Mouse (Mus musculus) midbrain, postnatal 0 days (tissue): ENCODE data around the gene Cep131. TPM values are rescaled to one million over a fixed set of nuclear protein-coding genes. Genes with fewer than 3 reads are reported as not detected.
A peak's percentile ranks its signal among the peaks of the same experiment; 100 is the strongest.

Experiments used
- ATAC-seq: fragments of 200-750 bp; cut with Nextera tagmentation; 2 replicates; pipeline ENCODE4 v1.8.0; 2017; ENCODE audit warnings: moderate number of reproducible peaks, mild to moderate bottlenecking, moderate TSS enrichment, moderate library complexity; ENCODE audit not compliant: low FRiP score
- DNase-seq: peaks from one replicate; pipeline ENCODE4 v3.0.0-alpha.2; 2015; ENCODE audit warnings: low spot score
- H3K27ac ChIP-seq: fragments of 300-500 bp; sonication (generic); 2 replicates; pipeline ENCODE4 v1.5.1; 2014; ENCODE audit warnings: low read depth, mild to moderate bottlenecking, low read length, mixed read lengths
- H3K27me3 ChIP-seq: fragments of 300-500 bp; sonication (generic); 2 replicates; pipeline ENCODE4 v1.6.1; 2014; ENCODE audit warnings: low read length, control low read depth, mixed read lengths; ENCODE audit not compliant: insufficient read depth
- H3K36me3 ChIP-seq: fragments of 300-500 bp; sonication (generic); 2 replicates; pipeline ENCODE4 v1.6.1; 2014; ENCODE audit warnings: low read length, control low read depth, mixed read lengths; ENCODE audit not compliant: insufficient read depth
- H3K4me1 ChIP-seq: fragments of 300-500 bp; sonication (generic); 2 replicates; pipeline ENCODE4 v1.6.1; 2014; ENCODE audit warnings: mild to moderate bottlenecking, control low read depth, antibody characterized with exemption, low read length, mixed read lengths; ENCODE audit not compliant: insufficient read depth
- H3K4me2 ChIP-seq: fragments of 300-500 bp; sonication (generic); 2 replicates; pipeline ENCODE4 v1.6.1; 2014; ENCODE audit warnings: low read depth, mild to moderate bottlenecking, low read length, mixed read lengths; ENCODE audit not compliant: poor library complexity, severe bottlenecking
- H3K4me3 ChIP-seq: fragments of 300-500 bp; sonication (generic); 2 replicates; pipeline ENCODE4 v1.5.1; 2014; ENCODE audit warnings: low read depth, mild to moderate bottlenecking, low read length, moderate library complexity
- H3K9ac ChIP-seq: fragments of 300-500 bp; sonication (generic); replicated peaks from 2 replicates; pipeline ENCODE4 v1.6.1; 2014; ENCODE audit warnings: mild to moderate bottlenecking, low read length, moderate library complexity, mixed read lengths; ENCODE audit not compliant: poor library complexity, severe bottlenecking
- H3K9me3 ChIP-seq: fragments of 300-500 bp; sonication (generic); 2 replicates; pipeline ENCODE4 v1.6.1; 2016; ENCODE audit warnings: low read length, control low read depth
- CTCF ChIP-seq: IDR thresholded peaks from 2 replicates; pipeline ENCODE4 v1.5.1; 2016; ENCODE audit warnings: antibody characterized with exemption, mild to moderate bottlenecking
- WGBS: fragments of 180-500 bp; shearing (Covaris S2); extraction: QIAGEN DNeasy Blood & Tissue Kit; methylation state at CpG from one replicate; pipeline ENCODE4 v1.1.7; 2014; 5-methylcytosine and 5-hydroxymethylcytosine counted together
- polyA plus RNA-seq: library from polyadenylated mRNA; unstranded; fragments of >200 nt; fragmentation: Nextera tagmentation; extraction: Ambion mirVana; gene quantifications from 2 replicates; pipeline ENCODE4 v1.2.1, GENCODE M21; 2015
- total RNA-seq: library from RNA; depleted of rRNA; stranded (reverse); fragments of >200 nt; gene quantifications from 2 replicates; pipeline ENCODE4 v1.2.3, GENCODE M21; 2014

The Cep131 gene
- total and polyA plus RNA-seq, 2 experiments from 2014 or later: 19.0 to 27.7 TPM

DNA sequence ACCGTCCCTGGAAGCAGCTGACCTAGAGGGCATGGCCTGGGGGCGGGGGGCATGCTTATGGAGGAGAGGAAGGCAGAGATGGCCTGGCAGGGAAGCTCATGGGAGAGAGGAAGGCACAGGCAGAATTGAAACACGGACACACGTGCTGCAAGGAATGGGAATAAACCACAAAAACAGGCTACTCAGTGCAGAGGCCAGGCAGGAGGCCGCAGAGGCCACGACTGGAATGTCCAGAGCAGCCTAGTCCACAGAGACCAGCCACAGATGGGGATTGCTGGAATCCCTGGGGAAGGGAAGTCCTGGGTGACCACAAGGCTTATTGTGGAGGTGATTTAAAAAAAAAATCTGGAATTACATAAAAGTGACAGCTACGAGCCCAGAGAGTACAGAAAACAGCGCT lies 37.6 kb downstream of the Cep131 start:
- TF ChIP-seq CTCF: no peak
- H3K27me3 ChIP-seq: no peaks in the 10 kb centered on the region
- ATAC-seq: no peak
- H3K9me3 ChIP-seq: no peaks in the 10 kb centered on the region
- H3K36me3 ChIP-seq: no peaks in the 10 kb centered on the region
- no peak overlapping the region for H3K9ac ChIP-seq
- H3K27ac ChIP-seq: no peak overlapping the region
- WGBS: 83% methylated on average over 8 of the region's 8 CpGs
- H3K4me3 ChIP-seq: no peak overlapping the region
- peaks cover 38% of the 10 kb centered on the region for H3K4me1 ChIP-seq
- DNase-seq: no peak
- H3K4me2 ChIP-seq: peak overlapping the region; percentile 94; the same call in 1 of the 2 replicates

GRCm38 (mm10) chr11:120048252-120048556 lies 38.4 kb downstream of the Cep131 start:
- H3K4me2 ChIP-seq: peak overlapping the region; percentile 94
- H3K9me3 ChIP-seq: no peaks in the 10 kb centered on the region
- H3K4me3 ChIP-seq: peak overlapping the region; percentile 76
- ATAC-seq (peak; percentile 35; the same call in 1 of the 2 replicates), DNase-seq (peak; percentile 82)
- no peaks in the 10 kb centered on the region for H3K27me3 ChIP-seq
- peak overlapping the region; percentile 92 for H3K27ac ChIP-seq
- peak overlapping the region; percentile 93 for H3K9ac ChIP-seq
- H3K36me3 ChIP-seq: no peaks in the 10 kb centered on the region
- 5% methylated on average over 23 of the region's 23 CpGs for WGBS
- peaks cover 38% of the 10 kb centered on the region for H3K4me1 ChIP-seq
- peak; percentile 71 for TF ChIP-seq CTCF

DNA sequence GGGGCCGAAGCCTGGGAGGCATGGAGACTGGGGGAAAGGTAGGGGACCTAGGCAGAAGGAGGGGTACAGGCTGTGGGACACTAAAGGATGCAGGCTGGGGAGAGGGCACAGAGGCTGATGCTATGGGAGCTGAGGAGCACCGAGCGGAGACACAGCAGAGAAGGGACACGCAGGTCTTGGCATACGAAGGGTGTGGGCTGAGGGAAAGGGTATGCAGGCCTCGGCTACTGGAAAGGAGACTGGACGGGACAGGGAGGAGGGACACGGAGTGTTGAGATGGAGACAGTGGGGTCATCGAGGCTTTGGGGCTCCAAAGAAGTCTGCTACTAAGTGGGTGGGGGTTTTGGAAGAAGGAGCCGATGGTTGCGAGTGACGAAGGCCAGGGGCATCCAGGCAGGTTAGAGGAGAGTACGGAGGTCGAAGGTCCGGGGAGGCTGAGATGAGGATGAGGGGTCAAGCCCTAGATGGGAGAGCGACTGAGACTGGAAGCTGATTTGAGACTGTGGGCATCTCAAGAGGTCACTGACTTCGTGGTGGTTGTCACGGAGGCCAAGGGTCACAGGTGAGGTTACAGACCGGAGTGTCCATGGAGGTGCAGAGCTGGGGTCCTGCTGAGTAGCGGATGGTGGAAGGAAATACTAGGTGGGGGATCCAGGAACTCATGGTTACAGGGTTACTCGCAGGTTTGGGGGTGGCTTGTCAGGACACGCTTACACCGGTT lies 38.9 kb downstream of the Cep131 start:
- TF ChIP-seq CTCF: no peak
- peaks cover 38% of the 10 kb centered on the region for H3K4me1 ChIP-seq
- H3K36me3 ChIP-seq: no peaks in the 10 kb centered on the region
- peak overlapping the region; percentile 92 for H3K27ac ChIP-seq
- peak overlapping the region; percentile 94 for H3K4me2 ChIP-seq
- no peak for DNase-seq
- H3K4me3 ChIP-seq: peak overlapping the region; percentile 76
- H3K27me3 ChIP-seq: no peaks in the 10 kb centered on the region
- peak; percentile 15; the same call in 1 of the 2 replicates for ATAC-seq
- WGBS: 9% methylated on average over 23 of the region's 23 CpGs
- H3K9ac ChIP-seq: peak overlapping the region; percentile 93
- no peaks in the 10 kb centered on the region for H3K9me3 ChIP-seq

DNA sequence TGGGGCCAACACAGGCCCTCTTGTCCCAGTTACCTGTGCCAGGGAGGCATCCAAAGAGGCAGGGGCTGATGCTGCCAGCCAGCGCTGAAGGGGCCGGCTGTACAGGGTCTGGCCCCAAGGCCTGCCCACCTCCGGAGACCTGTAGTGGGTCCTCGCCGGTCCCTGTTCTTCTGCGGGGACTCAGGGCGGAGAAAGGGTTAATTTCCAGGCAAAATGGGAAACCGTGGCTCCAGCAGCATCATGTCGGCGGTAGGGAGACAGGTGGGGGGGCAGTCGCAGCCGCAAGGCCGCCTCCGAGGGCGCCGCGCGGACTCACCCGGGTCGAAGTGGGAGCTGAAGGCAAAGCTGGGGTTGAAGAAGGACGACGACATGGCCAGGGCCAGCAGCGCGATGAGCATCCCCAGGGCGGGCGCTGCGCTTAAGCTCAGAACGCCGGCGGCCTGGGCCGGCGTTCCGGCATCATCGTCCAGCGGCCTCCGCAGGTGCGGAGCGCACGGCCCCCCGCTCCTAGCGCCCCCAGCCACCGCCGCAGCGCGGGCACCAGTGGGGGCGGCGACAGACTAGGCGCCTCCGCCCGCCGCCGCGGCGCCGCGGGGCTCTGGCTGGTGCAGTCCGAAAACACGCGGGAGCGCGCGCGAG lies 40.0 kb downstream of the Cep131 start, which contains the start of gene Aatk:
TSS of gene Aatk (minus strand) at position 615 of the 639 bp plus-strand sequence.
- WGBS: under 1% methylated on average over 49 of the region's 63 CpGs
- Histone ChIP-seq H3K9me3 (no peaks in the 10 kb centered on the region), H3K27ac (peak within 1 kb of the TSS; percentile 92), H3K4me3 (peak within 1 kb of the TSS; percentile 76), H3K27me3 (no peaks in the 10 kb centered on the region), H3K4me2 (peak within 1 kb of the TSS; percentile 94), H3K9ac (peak within 1 kb of the TSS; percentile 93), H3K4me1 (peaks cover 38% of the 10 kb centered on the region), H3K36me3 (no peaks in the 10 kb centered on the region)
- ATAC-seq (peak; percentile 55), DNase-seq (peak; percentile 54)
- no peak for TF ChIP-seq CTCF

GRCm38 (mm10) chr11:120045839-120046552 lies 40.6 kb downstream of the Cep131 start:
- no peaks in the 10 kb centered on the region for H3K9me3 ChIP-seq
- H3K9ac ChIP-seq: peak overlapping the region; percentile 93
- peak overlapping the region; percentile 92 for H3K27ac ChIP-seq
- TF ChIP-seq CTCF: no peak
- H3K27me3 ChIP-seq: no peaks in the 10 kb centered on the region
- H3K4me1 ChIP-seq: peaks cover 34% of the 10 kb centered on the region
- DNase-seq (peak; percentile 60), ATAC-seq (peak; percentile 21; the same call in 1 of the 2 replicates)
- peak overlapping the region; percentile 94 for H3K4me2 ChIP-seq
- WGBS: 24% methylated on average over 11 of the region's 11 CpGs
- H3K4me3 ChIP-seq: peak overlapping the region; percentile 76
- H3K36me3 ChIP-seq: no peaks in the 10 kb centered on the region
